Mouse (Mus musculus) liver, embryonic 16.5 days (tissue): Measurements from ENCODE around the gene Nap1l3. TPM values are rescaled to one million over a fixed set of nuclear protein-coding genes. Genes with fewer than 3 reads are reported as not detected.

Source experiments
- ATAC-seq: fragments of 200-750 bp; cut with Nextera tagmentation; 2 replicates; pipeline ENCODE4 v1.8.0; 2017; ENCODE audit warnings: low read depth, mild to moderate bottlenecking, moderate number of reproducible peaks, moderate library complexity
- H3K27ac ChIP-seq: fragments of 300-500 bp; sonication (generic); 2 replicates; pipeline ENCODE4 v1.5.1; 2014; ENCODE audit warnings: mild to moderate bottlenecking, low read length
- H3K27me3 ChIP-seq: fragments of 300-500 bp; sonication (generic); 2 replicates; pipeline ENCODE4 v1.6.1; 2014; ENCODE audit warnings: low read depth, low read length, mixed read lengths; ENCODE audit not compliant: control insufficient read depth, insufficient read depth
- H3K36me3 ChIP-seq: fragments of 300-500 bp; sonication (generic); 2 replicates; pipeline ENCODE4 v1.6.1; 2014; ENCODE audit warnings: mild to moderate bottlenecking; ENCODE audit not compliant: control insufficient read depth, insufficient read depth
- H3K4me1 ChIP-seq: fragments of 300-500 bp; sonication (generic); 2 replicates; pipeline ENCODE4 v1.6.1; 2014; ENCODE audit warnings: low read depth, low read length, mixed read lengths; ENCODE audit not compliant: control insufficient read depth
- H3K4me2 ChIP-seq: fragments of 300-500 bp; sonication (generic); 2 replicates; pipeline ENCODE4 v1.6.1; 2014; ENCODE audit warnings: low read depth, low read length, mixed read lengths
- H3K4me3 ChIP-seq: fragments of 300-500 bp; sonication (generic); 2 replicates; pipeline ENCODE4 v1.5.1; 2014; ENCODE audit warnings: low read depth, mild to moderate bottlenecking, low read length
- H3K9ac ChIP-seq: fragments of 300-500 bp; sonication (generic); 2 replicates; pipeline ENCODE4 v1.6.1; 2014; ENCODE audit warnings: low read depth, low read length
- H3K9me3 ChIP-seq: fragments of 300-500 bp; sonication (generic); replicated peaks from 2 replicates; pipeline ENCODE4 v1.6.1; 2016; ENCODE audit warnings: low read length; ENCODE audit not compliant: control insufficient read depth
- WGBS: fragments of 180-500 bp; shearing (Covaris S2); extraction: QIAGEN DNeasy Blood & Tissue Kit; methylation state at CpG from one replicate; pipeline ENCODE4 v1.1.7; 2014; ENCODE audit not compliant: insufficient replicate concordance; 5-methylcytosine and 5-hydroxymethylcytosine counted together
- polyA plus RNA-seq: library from polyadenylated mRNA; unstranded; fragments of >200 nt; fragmentation: Nextera tagmentation; extraction: Ambion mirVana; gene quantifications from 2 replicates; pipeline ENCODE4 v1.2.1, GENCODE M21; 2015

Nap1l3 gene
- polyA plus RNA-seq = 0.37 and 0.41 TPM in 2 replicates

DNA sequence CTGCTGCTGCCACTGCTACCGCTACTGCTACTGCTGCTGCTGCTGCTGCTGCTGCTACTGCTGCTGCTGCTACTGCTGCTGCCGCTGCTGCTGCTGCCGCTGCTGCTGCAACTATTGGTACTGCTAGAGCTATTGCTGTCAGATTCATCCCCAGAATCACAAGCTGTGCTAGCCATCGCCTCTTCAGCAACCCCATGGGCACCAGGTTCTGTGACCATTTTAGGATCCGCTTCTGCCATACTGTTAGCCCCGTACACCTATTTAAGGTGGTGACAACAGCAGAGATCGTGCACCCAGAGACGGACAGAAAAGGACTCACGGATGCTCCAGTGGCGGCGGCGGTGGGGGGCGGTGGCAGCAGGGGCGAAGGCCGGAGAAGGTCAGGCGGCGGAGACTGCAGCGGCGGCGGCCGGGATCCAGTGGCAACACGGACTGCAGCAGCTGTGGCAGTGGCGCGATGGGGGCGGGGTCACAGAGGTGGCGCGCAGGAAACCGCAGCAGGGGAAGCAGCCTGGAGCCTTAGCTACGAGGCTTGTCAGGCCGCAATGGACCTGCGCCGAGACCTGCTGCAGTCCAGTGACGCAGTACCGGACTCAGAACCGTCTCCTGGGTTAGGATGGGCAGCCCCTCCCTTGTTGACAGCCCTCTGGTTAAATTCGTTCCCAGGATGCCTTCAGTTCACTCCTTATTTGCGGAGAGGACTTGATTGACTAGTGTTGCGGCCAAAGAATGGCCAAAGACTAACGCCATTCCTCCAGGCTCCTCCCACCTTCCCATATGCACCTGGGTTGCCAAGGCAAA is at the start of gene Nap1l3:
Gene Nap1l3, minus strand, starts transcription at position 621 of the 801 bp plus-strand sequence.
- peak; percentile 91 for ATAC-seq
- Histone ChIP-seq H3K9ac (no peak within 1 kb of the TSS), H3K36me3 (no peaks in the 10 kb centered on the region), H3K4me2 (peak within 1 kb of the TSS; percentile 53), H3K27ac (no peak within 1 kb of the TSS), H3K4me1 (no peaks in the 10 kb centered on the region), H3K4me3 (peak within 1 kb of the TSS; percentile 42), H3K27me3 (no peaks in the 10 kb centered on the region), H3K9me3 (no peaks in the 10 kb centered on the region)
- WGBS = 9% methylated on average over 39 of the region's 39 CpGs

DNA sequence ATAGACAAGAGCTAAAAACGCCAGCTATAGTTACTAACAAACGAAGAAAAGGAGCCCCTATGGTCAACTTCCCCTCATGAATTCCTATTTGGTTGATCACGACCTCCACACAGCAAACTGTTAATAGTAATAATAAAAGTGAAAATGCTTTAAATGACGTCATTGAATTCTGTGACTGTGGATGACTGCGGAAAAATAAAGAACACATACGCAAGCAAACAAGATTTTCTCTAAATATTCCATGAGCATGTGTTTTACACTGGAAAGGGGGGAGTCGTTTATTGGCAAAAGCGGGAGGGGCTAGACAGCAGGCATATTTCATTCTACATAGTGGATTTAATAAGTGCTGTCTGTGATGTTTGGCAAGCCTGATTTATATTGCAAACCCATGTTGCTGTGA is 451 bp upstream of the Nap1l3 start:
- ATAC-seq = no peak
- H3K36me3 ChIP-seq = no peaks in the 10 kb centered on the region
- H3K9ac ChIP-seq = no peak overlapping the region

More for the DNA sequence above, 451 bp upstream of the Nap1l3 start:
- Histone ChIP-seq H3K27me3 (no peaks in the 10 kb centered on the region), H3K4me1 (no peaks in the 10 kb centered on the region), H3K4me3 (peak overlapping the region; percentile 42), H3K4me2 (peak overlapping the region; percentile 53), H3K9me3 (no peaks in the 10 kb centered on the region), H3K27ac (no peak overlapping the region)
- WGBS = 19% methylated on average over 8 of the region's 8 CpGs
